Mouse (Mus musculus) cortical plate, adult 2 months (tissue): ENCODE data around the gene Plpp7.

Experiments
- CTCF ChIP-seq: fragments of 200-500 bp; IDR thresholded peaks from 2 replicates; pipeline ENCODE4 v1.5.1; 2011; ENCODE audit warnings: mild to moderate bottlenecking, control low read depth, low read length; ENCODE audit not compliant: insufficient read depth; ENCODE audit errors: extremely low read depth
- POLR2A ChIP-seq: fragments of 200-500 bp; IDR thresholded peaks from 2 replicates; pipeline ENCODE4 v1.6.1; 2011; ENCODE audit warnings: mild to moderate bottlenecking, low read length, control low read depth; ENCODE audit not compliant: insufficient read depth; ENCODE audit errors: extremely low read depth

GRCm38 (mm10) chr2:32079191-32079725, 16.1 kb upstream of the Plpp7 start:
- TF ChIP-seq POLR2A (no peak), CTCF (no peak)
